Mouse (Mus musculus): ENCODE measurements around the gene Ifna1. TPM values are rescaled to one million over a fixed set of nuclear protein-coding genes. Genes with fewer than 3 reads are reported as not detected.
"Not testable (repeated sequence)": the region's sequence is repeated elsewhere in the genome, so short reads cannot be mapped to it uniquely, and the experiment has no call there.

Gene Ifna1
- polyA plus RNA-seq, 1 experiment from 2014 or later: not detected

DNA sequence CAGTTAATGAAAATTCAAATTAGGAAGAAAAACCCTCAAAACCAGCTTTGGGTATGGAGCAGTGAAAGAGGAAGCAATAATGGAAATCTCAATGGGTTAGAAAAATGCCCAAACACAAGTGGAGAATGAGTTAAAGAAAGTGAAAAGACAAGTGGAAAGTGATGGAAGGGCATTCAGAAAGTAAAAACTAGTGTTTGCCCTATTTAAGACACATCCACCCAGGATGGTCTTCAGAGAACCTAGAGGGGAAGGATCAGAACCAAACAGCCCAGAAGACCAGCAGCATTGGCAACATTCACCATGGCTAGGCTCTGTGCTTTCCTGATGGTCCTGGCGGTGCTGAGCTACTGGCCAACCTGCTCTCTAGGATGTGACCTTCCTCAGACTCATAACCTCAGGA is 14.7 kb upstream of the Ifna1 start, which contains the start of gene Ifna5:
Gene Ifna5 (plus strand): TSS at position 301 of the 400 bp plus-strand sequence.
- not testable (repeated sequence) for H3K27me3 ChIP-seq (ENCODE audit: control insufficient read depth, insufficient read depth, low read length); H3K36me3 ChIP-seq (ENCODE audit: control insufficient read depth, insufficient read depth, low read length); H3K9me3 ChIP-seq (ENCODE audit: control insufficient read depth, low read depth, low read length); H3K4me3 ChIP-seq (ENCODE audit: low read depth, low read length); H3K9ac ChIP-seq (replicated peaks; ENCODE audit: low read depth, low read length); ATAC-seq (ENCODE audit: insufficient number of reproducible peaks, insufficient read depth, low FRiP score, low read depth); H3K4me1 ChIP-seq (ENCODE audit: control insufficient read depth, insufficient read depth, low read length); H3K27ac ChIP-seq (ENCODE audit: low read length); H3K4me2 ChIP-seq (replicated peaks; ENCODE audit: low read depth, low read length)
- WGBS: 64% methylated on average over 1 of the region's 1 CpGs

DNA sequence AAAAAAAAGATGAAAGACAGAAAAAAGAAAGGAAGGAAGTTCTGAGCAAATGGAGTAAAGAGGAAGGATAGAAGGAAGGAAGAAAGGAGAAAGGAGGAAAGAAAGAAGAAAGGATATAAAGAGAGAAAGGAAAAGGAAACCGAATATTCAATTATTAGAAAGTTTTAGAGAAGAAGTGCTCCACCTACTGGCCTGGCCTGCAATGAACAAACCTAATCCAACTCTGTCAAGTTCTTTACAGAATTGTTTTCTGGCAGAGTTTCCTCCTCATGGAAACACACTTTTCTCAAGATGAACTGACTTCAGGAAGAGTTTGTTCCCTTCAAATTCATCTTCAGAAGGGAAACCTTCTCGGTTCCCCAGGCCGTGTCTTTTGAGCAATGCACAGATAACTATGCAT is 11.1 kb upstream of the Ifna1 start:
- 49% methylated on average over 3 of the region's 3 CpGs for WGBS

DNA sequence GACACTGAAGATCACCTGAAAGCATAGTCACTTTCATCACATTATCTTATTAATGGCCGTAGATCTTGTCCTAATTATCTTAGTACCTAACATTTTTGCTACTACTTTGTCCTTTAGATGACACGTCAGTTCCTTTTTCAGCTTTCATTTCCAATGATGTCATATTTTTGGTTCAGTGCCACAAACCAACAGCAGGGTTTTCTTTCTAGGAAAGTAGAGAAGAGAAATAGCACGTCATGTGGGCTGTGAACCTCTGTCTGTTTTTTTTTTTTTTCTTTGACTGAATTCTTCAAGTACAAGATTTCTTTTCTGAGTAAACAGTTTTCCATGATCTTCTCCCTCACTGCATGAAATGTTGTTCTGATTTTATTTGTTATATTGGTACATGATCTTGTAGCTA is 9.8 kb upstream of the Ifna1 start:
- Histone ChIP-seq H3K9ac (replicated peaks; ENCODE audit: low read depth, low read length) (no peak overlapping the region), H3K27ac (ENCODE audit: low read length) (no peak overlapping the region), H3K4me2 (replicated peaks; ENCODE audit: low read depth, low read length) (no peak overlapping the region), H3K4me3 (ENCODE audit: low read depth, low read length) (no peak overlapping the region), H3K9me3 (ENCODE audit: control insufficient read depth, low read depth, low read length) (no peaks in the 10 kb centered on the region), H3K4me1 (ENCODE audit: control insufficient read depth, insufficient read depth, low read length) (no peaks in the 10 kb centered on the region), H3K27me3 (ENCODE audit: control insufficient read depth, insufficient read depth, low read length) (no peaks in the 10 kb centered on the region), H3K36me3 (ENCODE audit: control insufficient read depth, insufficient read depth, low read length) (no peaks in the 10 kb centered on the region)
- no peak for ATAC-seq (ENCODE audit: insufficient number of reproducible peaks, insufficient read depth, low FRiP score, low read depth)
- 75% methylated on average over 3 of the region's 3 CpGs for WGBS

More for the DNA sequence above, 11.1 kb upstream of the Ifna1 start:
- Histone ChIP-seq H3K36me3 (ENCODE audit: control insufficient read depth, insufficient read depth, low read length) (no peaks in the 10 kb centered on the region), H3K27ac (ENCODE audit: low read length) (no peak overlapping the region), H3K27me3 (ENCODE audit: control insufficient read depth, insufficient read depth, low read length) (no peaks in the 10 kb centered on the region), H3K4me1 (ENCODE audit: control insufficient read depth, insufficient read depth, low read length) (no peaks in the 10 kb centered on the region), H3K4me3 (ENCODE audit: low read depth, low read length) (no peak overlapping the region), H3K9ac (replicated peaks; ENCODE audit: low read depth, low read length) (no peak overlapping the region), H3K9me3 (ENCODE audit: control insufficient read depth, low read depth, low read length) (no peaks in the 10 kb centered on the region), H3K4me2 (replicated peaks; ENCODE audit: low read depth, low read length) (no peak overlapping the region)
- no peak for ATAC-seq (ENCODE audit: insufficient number of reproducible peaks, insufficient read depth, low FRiP score, low read depth)

DNA sequence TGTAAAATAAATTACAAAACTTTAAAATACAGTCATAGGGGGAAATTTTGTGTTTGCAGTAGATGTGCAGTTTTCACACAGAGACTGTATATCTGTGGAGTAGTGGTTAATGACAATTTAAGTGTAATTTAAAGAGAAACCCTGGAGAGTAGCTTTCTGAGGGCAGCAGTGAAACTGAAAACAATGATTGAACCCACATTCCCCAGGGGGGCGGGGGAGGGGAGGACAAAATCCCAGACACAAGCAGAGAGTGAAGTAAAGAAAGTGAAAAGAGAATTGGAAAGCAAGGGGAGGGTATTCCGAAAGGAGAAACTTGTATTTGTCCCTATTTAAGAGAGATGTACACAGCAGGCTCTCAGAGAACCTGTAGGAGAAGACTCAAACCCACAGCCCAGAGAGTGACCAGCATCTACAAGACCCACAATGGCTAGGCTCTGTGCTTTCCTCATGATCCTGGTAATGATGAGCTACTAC is 8.4 kb upstream of the Ifna1 start, which contains the start of gene Ifna4:
Gene Ifna4 (plus strand): TSS at position 424 of the 474 bp plus-strand sequence.
- H3K9me3 ChIP-seq (ENCODE audit: control insufficient read depth, low read depth, low read length): no peaks in the 10 kb centered on the region
- H3K27ac ChIP-seq (ENCODE audit: low read length): no peak within 1 kb of the TSS
- H3K9ac ChIP-seq (replicated peaks; ENCODE audit: low read depth, low read length): no peak within 1 kb of the TSS
- 63% methylated on average over 2 of the region's 2 CpGs for WGBS
- no peak for ATAC-seq (ENCODE audit: insufficient number of reproducible peaks, insufficient read depth, low FRiP score, low read depth)
- no peak within 1 kb of the TSS for H3K4me3 ChIP-seq (ENCODE audit: low read depth, low read length)
- no peak within 1 kb of the TSS for H3K4me2 ChIP-seq (replicated peaks; ENCODE audit: low read depth, low read length)
- H3K27me3 ChIP-seq (ENCODE audit: control insufficient read depth, insufficient read depth, low read length): no peaks in the 10 kb centered on the region
- H3K36me3 ChIP-seq (ENCODE audit: control insufficient read depth, insufficient read depth, low read length): no peaks in the 10 kb centered on the region
- H3K4me1 ChIP-seq (ENCODE audit: control insufficient read depth, insufficient read depth, low read length): no peaks in the 10 kb centered on the region

DNA sequence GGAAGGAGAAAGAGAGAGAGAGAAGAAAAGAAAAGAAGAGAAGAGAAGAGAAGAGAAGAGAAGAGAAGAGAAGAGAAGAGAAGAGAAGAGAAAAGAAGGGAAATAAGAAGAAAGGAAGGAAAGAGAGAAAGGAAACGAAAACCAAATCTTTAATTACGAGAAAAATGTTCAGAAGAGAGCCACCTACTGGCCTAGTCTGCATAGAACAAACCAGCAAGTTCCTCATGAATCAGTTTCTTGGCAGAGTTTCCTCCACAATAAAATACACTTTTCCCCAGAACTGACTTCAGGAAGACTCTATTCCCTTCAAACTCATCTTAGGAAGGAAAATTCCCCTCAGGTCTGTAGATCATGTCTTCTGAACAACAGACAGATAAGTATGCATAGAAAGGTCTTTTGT is 4.6 kb upstream of the Ifna1 start:
- H3K36me3 ChIP-seq (ENCODE audit: control insufficient read depth, insufficient read depth, low read length): no peaks in the 10 kb centered on the region
- no peak overlapping the region for H3K27ac ChIP-seq (ENCODE audit: low read length)
- no peak overlapping the region for H3K4me3 ChIP-seq (ENCODE audit: low read depth, low read length)
- no peaks in the 10 kb centered on the region for H3K4me1 ChIP-seq (ENCODE audit: control insufficient read depth, insufficient read depth, low read length)
- H3K4me2 ChIP-seq (replicated peaks; ENCODE audit: low read depth, low read length): no peak overlapping the region
- ATAC-seq (ENCODE audit: insufficient number of reproducible peaks, insufficient read depth, low FRiP score, low read depth): no peak
- H3K27me3 ChIP-seq (ENCODE audit: control insufficient read depth, insufficient read depth, low read length): no peaks in the 10 kb centered on the region
- WGBS: 49% methylated on average over 2 of the region's 2 CpGs
- H3K9me3 ChIP-seq (ENCODE audit: control insufficient read depth, low read depth, low read length): no peaks in the 10 kb centered on the region
- H3K9ac ChIP-seq (replicated peaks; ENCODE audit: low read depth, low read length): no peak overlapping the region

DNA sequence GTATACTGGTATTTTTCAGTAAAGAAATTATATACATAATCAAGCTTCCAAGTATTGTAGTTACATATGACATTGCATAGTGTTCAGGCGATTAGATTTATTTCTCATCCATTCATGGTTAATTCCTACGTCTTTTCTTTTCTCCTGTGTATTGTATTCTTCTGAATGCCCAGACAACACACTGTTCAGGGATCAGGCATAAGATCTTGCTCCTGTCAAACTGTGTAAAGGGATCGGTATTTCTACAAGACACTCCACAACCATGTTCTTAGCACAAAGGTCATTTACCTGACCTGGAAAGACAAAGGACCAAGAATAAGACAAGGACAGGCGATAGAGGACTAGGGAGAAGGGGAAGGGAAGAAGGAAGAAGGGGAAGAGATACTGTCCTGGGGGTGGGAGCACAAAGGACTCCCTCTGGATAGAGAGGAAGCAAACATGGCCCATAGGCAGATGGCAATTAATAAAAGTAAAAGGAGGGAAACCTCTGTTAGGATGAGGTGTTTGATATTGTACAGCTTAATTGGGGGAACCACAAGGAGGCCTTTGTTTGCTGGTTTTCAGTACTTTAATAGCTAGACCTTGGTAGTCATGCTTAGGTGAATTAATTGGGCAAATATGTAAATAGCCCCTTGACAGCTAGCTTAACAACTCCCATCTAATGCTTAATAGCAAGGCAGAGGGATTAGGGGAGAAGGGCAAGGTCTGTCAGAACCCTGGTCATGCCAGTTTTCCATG is 1.3 kb downstream of the Ifna1 start:
- WGBS: 70% methylated on average over 4 of the region's 4 CpGs
- no peaks in the 10 kb centered on the region for H3K27me3 ChIP-seq (ENCODE audit: control insufficient read depth, insufficient read depth, low read length)
- H3K9me3 ChIP-seq (ENCODE audit: control insufficient read depth, low read depth, low read length): no peaks in the 10 kb centered on the region
- H3K27ac ChIP-seq (ENCODE audit: low read length): no peak overlapping the region
- H3K4me1 ChIP-seq (ENCODE audit: control insufficient read depth, insufficient read depth, low read length): no peaks in the 10 kb centered on the region
- ATAC-seq (ENCODE audit: insufficient number of reproducible peaks, insufficient read depth, low FRiP score, low read depth): no peak
- H3K9ac ChIP-seq (replicated peaks; ENCODE audit: low read depth, low read length): no peak overlapping the region
- no peak overlapping the region for H3K4me3 ChIP-seq (ENCODE audit: low read depth, low read length)
- no peak overlapping the region for H3K4me2 ChIP-seq (replicated peaks; ENCODE audit: low read depth, low read length)
- no peaks in the 10 kb centered on the region for H3K36me3 ChIP-seq (ENCODE audit: control insufficient read depth, insufficient read depth, low read length)

DNA sequence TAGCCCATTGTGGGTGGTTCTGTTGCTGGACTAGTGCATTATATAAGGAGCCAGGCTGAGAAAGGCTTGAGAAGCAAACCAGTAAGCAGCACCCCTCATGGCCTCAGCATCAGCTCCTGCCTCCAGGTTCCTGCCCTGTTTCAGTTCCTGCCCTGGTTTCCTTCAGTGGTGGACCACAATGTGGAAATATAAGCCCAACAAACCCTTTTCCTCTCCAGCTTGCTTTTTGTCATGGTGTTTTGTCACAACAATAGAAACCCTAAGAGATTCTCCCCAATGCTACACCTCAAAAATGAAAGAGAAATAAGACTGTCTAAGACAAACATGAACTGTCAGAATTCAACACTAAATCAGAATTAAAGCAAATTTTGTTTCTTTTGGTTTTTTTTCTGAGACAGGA is 9.3 kb downstream of the Ifna1 start:
- no peak overlapping the region for H3K4me3 ChIP-seq (ENCODE audit: low read depth, low read length)
- H3K36me3 ChIP-seq (ENCODE audit: control insufficient read depth, insufficient read depth, low read length): no peaks in the 10 kb centered on the region
- ATAC-seq (ENCODE audit: insufficient number of reproducible peaks, insufficient read depth, low FRiP score, low read depth): no peak

DNA sequence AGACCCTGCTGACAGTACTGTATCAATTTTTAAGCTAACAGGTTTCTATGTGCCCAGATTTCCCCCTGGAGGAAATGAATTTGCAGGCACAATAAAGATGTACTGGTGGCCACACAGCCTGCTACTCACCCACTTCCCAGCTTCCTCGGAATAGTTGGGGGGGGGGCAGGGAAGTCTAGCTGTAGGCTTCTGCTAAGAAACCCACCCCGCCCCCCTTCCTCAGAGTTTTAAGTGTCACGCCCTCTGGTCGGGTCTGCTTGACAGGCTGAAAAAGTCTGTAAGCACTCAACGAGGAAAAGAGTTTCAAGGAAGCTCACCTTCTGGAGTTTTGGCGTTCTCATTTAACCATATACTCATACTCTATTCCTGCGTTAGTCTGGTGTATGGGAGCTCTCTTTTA is 13.4 kb downstream of the Ifna1 start:
- Histone ChIP-seq H3K4me2 (replicated peaks; ENCODE audit: low read depth, low read length) (no peak overlapping the region), H3K9ac (replicated peaks; ENCODE audit: low read depth, low read length) (no peak overlapping the region), H3K27ac (ENCODE audit: low read length) (no peak overlapping the region), H3K4me1 (ENCODE audit: control insufficient read depth, insufficient read depth, low read length) (no peaks in the 10 kb centered on the region), H3K36me3 (ENCODE audit: control insufficient read depth, insufficient read depth, low read length) (no peaks in the 10 kb centered on the region), H3K27me3 (ENCODE audit: control insufficient read depth, insufficient read depth, low read length) (no peaks in the 10 kb centered on the region), H3K4me3 (ENCODE audit: low read depth, low read length) (no peak overlapping the region), H3K9me3 (ENCODE audit: control insufficient read depth, low read depth, low read length) (no peaks in the 10 kb centered on the region)
- ATAC-seq (ENCODE audit: insufficient number of reproducible peaks, insufficient read depth, low FRiP score, low read depth): no peak
- WGBS: 5% methylated on average over 7 of the region's 7 CpGs

More for the DNA sequence above, 9.3 kb downstream of the Ifna1 start:
- H3K9me3 ChIP-seq (ENCODE audit: control insufficient read depth, low read depth, low read length): no peaks in the 10 kb centered on the region
- no peak overlapping the region for H3K4me2 ChIP-seq (replicated peaks; ENCODE audit: low read depth, low read length)
- no peaks in the 10 kb centered on the region for H3K4me1 ChIP-seq (ENCODE audit: control insufficient read depth, insufficient read depth, low read length)
- no peaks in the 10 kb centered on the region for H3K27me3 ChIP-seq (ENCODE audit: control insufficient read depth, insufficient read depth, low read length)
- no peak overlapping the region for H3K27ac ChIP-seq (ENCODE audit: low read length)
- no peak overlapping the region for H3K9ac ChIP-seq (replicated peaks; ENCODE audit: low read depth, low read length)

DNA sequence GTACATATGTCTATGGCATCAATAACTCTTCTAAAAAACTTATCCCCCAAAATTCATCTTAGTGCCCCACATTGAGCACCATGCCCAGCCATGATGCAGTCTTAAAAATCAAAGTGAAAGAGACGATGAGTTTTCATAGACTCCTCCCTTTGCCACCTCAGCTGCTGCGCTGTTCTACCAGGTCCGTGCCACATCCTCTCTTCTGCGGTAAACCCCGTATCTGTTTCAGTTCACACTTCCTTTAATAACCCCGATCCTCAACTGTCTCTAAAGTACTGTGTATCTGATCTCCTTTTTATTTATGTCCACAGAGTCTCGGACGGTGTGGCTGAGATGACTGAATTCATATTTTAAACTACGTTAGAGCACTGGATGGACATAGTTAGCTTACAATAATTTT is 14.7 kb downstream of the Ifna1 start:
- no peak overlapping the region for H3K27ac ChIP-seq (ENCODE audit: low read length)
- no peak overlapping the region for H3K9ac ChIP-seq (replicated peaks; ENCODE audit: low read depth, low read length)
- H3K4me3 ChIP-seq (ENCODE audit: low read depth, low read length): no peak overlapping the region
- H3K9me3 ChIP-seq (ENCODE audit: control insufficient read depth, low read depth, low read length): no peaks in the 10 kb centered on the region
- H3K27me3 ChIP-seq (ENCODE audit: control insufficient read depth, insufficient read depth, low read length): no peaks in the 10 kb centered on the region
- no peak for ATAC-seq (ENCODE audit: insufficient number of reproducible peaks, insufficient read depth, low FRiP score, low read depth)
- no peaks in the 10 kb centered on the region for H3K4me1 ChIP-seq (ENCODE audit: control insufficient read depth, insufficient read depth, low read length)
- H3K4me2 ChIP-seq (replicated peaks; ENCODE audit: low read depth, low read length): no peak overlapping the region
- WGBS: 68% methylated on average over 9 of the region's 9 CpGs
- H3K36me3 ChIP-seq (ENCODE audit: control insufficient read depth, insufficient read depth, low read length): no peaks in the 10 kb centered on the region

Measured in stomach, embryonic 14.5 days (tissue).